Mouse (Mus musculus) cerebellum, adult 18-20 months (tissue): ENCODE measurements at regions not wholly inside any gene's neighbourhood (a gene's known extent, or its start where the extent isn't known, plus 50 kb on each side); places are given as distances from the start of the nearest gene placed in this dataset.
"Not testable (repeated sequence)": the region's sequence is repeated elsewhere in the genome, so short reads cannot be mapped to it uniquely, and the experiment has no call there.

Source experiments
- DNase-seq, 2 experiments: peaks; one replicate each; pipeline ENCODE4 v3.0.0; 2021

DNA sequence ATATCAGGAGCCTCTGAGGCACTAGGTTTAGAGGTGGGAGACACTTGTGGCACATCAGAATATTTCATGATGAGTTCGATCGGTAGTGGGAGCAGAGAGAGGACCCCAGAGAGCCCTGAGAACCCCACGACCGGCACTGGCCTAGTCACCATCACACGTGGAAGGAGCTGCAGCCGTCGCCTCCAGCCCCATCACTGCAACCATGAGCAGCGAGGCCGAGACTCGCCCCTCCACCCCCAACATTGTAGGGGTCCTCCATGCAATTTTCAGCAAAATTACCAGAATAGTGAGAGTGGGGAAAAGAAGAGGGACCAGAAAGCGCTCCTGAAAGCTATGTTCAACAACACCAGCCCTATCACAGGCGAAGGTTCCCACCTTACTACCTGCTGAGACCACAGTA lies 297.0 kb downstream of the Edem1 start:
- no peak for DNase-seq

GRCm38 (mm10) chr6:109127203-109127602 lies 298.8 kb downstream of the Edem1 start:
- no peak for DNase-seq

- no peak for DNase-seq
These were observed 317.7 kb downstream of the Edem1 start for GRCm38 (mm10) chr6:109146111-109146510.

GRCm38 (mm10) chr6:109149043-109149442 lies 320.6 kb downstream of the Edem1 start:
- no peak for DNase-seq

DNA sequence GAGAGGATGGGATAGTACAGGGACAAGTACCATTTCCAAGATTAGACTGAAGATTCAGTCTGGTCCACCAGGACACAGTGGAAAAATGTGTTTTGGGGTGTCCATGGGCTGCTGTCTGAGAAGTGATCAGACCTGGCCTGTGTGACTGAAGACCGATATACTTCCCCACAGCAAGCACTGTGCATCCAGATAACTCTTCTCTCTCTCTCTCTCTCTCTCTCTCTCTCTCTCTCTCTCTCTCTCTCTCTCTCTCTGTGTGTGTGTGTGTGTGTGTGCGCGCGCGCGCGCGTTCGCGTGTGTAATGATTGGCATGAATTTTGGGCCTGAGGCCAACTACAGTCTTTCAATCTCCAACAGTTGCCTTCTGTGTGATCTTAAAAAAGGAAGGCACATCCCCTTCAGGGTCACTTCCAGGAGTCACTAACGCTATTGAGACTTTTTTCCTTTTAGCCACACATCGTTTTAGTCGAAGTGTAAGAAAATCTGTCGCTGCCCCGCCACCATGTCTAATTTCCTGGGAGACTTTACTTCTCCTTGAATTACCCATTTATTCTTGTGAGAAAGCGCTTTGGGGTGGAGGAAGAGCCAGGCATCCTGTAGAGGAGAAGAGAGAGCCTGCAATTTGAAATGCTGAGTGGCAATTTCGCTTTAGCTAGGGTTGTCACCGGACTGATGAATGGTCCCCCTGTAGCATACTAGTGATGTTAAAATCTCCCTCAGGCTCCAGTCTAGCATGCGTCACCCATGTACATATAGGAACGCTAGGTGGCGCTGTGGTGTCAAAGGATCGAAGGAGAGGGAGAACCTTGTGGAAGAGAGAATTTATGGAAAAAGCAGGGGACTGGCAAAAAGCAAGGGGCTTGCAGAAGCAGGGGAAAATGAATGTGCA lies 321.8 kb downstream of the Edem1 start:
- peak; percentile 69 to 71 for DNase-seq

GRCm38 (mm10) chr6:109150912-109151256 lies 322.4 kb downstream of the Edem1 start:
- DNase-seq: no peak

GRCm38 (mm10) chr6:109153624-109154023 lies 325.2 kb downstream of the Edem1 start:
- DNase-seq: no peak

DNA sequence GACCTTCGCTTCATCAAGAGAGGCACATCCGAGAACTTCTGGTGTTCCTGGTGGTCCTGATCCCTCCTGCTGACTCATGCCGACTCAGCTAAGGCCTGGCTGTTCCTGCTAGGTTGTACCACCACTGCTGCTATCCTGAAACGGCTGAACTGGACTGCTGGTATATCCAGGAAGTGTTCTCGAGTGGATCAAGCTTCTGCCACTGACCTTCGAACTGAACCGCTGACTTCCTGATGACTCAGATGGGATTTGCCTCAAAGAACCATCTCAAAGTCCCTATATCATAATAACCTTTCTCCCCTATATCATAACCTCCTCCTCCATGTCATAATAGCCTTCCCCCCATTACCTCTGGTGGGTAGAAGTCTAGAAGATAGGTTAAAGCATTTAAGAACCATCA lies 331.1 kb downstream of the Edem1 start:
- no peak for DNase-seq

GRCm38 (mm10) chr6:109167439-109167838 lies 339.0 kb downstream of the Edem1 start:
- DNase-seq: no peak

DNA sequence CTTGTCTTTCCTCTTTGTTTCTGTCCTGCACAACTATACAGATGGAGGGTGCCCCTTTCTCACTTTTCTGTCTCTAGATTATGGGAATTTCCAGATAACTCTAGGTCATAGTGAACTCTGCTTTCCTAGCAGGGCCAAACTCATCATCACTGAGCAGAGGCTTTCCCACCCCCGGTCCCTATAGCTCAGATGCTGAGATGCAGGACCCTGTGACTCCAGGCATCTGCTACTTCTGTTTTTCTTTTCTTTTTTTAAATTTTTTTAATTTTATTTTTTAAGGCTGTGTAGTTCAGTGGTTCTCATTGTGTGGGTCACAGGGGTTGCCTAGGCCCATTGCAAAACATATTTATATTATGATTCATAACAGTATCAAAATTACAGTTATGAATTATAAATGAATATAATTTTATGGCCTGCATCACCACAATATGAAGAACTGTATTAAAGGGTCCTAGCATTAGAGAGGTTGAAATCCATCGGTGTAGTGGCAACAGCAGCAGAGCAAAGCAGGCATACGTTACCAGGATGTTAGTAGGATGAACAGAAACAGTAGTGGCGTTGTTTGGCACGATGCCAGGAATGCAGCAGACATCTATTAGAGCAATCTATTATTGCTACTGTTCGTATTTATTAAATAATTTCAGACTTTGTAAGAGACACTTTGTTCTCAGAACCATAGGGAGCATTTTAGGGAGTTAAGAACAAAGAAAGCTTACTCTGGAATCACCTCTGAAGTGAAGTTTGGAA lies 343.8 kb downstream of the Edem1 start:
- no peak for DNase-seq

GRCm38 (mm10) chr6:109173015-109173414 lies 344.6 kb downstream of the Edem1 start:
- no peak for DNase-seq

- DNase-seq: no peak
These were observed 348.4 kb downstream of the Edem1 start for GRCm38 (mm10) chr6:109176876-109177275.

DNA sequence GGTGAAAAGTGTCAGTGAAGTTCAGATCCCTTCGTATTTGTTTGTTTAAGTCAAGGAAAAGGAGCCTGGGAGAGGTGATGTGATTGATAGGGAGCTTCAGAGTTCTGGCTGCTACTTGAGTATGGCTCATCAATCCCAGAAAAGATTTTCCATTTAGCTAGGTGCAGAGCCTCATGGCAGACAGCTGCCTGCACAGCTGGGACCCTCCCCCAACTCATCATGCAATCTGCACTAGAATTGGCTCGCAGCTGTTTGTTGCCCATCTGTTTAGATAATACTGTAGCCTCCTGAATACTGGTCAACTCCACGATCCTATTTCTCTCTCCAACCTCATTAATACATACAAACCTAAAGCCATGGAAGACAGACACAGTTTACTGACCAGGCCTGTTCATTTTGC lies 354.4 kb downstream of the Edem1 start:
- DNase-seq: no peak

GRCm38 (mm10) chr6:109193061-109193460 lies 364.6 kb downstream of the Edem1 start:
- not testable (repeated sequence) for DNase-seq

- DNase-seq: no peak
These were observed 365.2 kb downstream of the Edem1 start for GRCm38 (mm10) chr6:109193603-109194002.

- DNase-seq: no peak
These were observed 381.3 kb downstream of the Edem1 start for GRCm38 (mm10) chr6:109209699-109210098.

GRCm38 (mm10) chr6:109230391-109230790 lies 401.9 kb downstream of the Edem1 start:
- no peak for DNase-seq

DNA sequence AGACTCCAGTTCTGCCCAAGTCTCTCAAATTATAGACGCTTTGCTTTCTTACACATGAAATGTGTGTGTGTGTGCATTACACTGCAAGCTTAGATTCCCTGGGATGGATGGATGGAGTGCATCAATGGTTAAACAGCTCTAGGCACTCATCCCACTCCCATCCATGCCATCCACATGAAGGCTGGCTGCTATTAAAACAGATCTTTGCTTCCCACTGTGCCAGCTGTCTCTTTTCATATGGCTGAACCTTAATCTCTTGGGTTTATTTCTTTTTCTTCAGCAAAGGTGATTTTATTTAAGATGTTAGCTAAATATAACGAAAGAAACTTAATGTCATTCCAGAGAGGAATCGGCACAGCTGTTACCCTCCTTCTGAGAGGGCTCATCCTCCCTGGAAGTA lies 405.0 kb downstream of the Edem1 start:
- no peak for DNase-seq

- DNase-seq: no peak
These were observed 417.2 kb downstream of the Edem1 start for GRCm38 (mm10) chr6:109245666-109246065.

DNA sequence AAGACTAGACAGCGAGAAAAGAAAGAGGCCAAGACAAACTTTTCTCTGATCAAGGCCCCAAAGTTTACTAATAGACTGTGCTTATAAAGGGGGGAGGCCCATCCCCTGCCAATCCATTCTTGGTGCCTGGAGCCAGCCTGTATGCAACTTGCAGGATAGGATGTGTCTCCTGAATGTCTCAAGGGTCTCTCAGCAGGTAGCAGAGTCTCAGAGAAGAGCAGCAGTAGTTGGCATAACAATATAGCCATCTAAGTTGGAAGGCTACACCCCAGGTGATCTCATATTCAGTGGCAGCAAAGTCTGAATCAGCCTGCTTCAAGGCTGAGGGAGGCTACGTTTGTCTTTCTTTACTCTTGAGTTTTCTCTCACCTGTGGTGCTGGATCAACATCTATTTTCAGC lies 418.1 kb downstream of the Edem1 start:
- not testable (repeated sequence) for DNase-seq
